In genomic region chr5:135191620-135192019, GRCm38 (mm10) we compare ENCODE assay signal across 8 mouse cellular contexts. TPM values are rescaled to one million over a fixed set of nuclear protein-coding genes. Genes with fewer than 3 reads are reported as not detected.
DNase-seq lines count a peak whose midpoint lies in the region; ATAC-seq and TF ChIP-seq lines count a peak whose summit lies in the region.

No protein-coding gene starts in this region.

- H3K27ac ChIP-seq in hindbrain, postnatal 0 days = no peak overlapping the region
- no peak overlapping the region for H3K27ac ChIP-seq in liver, postnatal 0 days (ENCODE audit: low read depth)

- no peaks in the 10 kb centered on the region for H3K36me3 ChIP-seq in hindbrain, postnatal 0 days (ENCODE audit: insufficient read depth, low read length)
- peaks cover 23% of the 10 kb centered on the region for H3K36me3 ChIP-seq in liver, postnatal 0 days (replicated peaks; ENCODE audit: insufficient read depth, low read length)

- TF ChIP-seq CTCF in hindbrain, postnatal 0 days (IDR thresholded peaks at IDR 0.05; ENCODE audit: low read depth) = peak; percentile 86
- TF ChIP-seq CTCF in liver, postnatal 0 days (IDR thresholded peaks at IDR 0.05; ENCODE audit: low read depth) = peak; percentile 91

- no peak for ATAC-seq in hindbrain, postnatal 0 days
- ATAC-seq in liver, postnatal 0 days = no peak

- H3K9ac ChIP-seq in hindbrain, postnatal 0 days (replicated peaks; ENCODE audit: low read length) = no peak overlapping the region
- no peak overlapping the region for H3K9ac ChIP-seq in liver, postnatal 0 days (replicated peaks)

- H3K4me3 ChIP-seq in hindbrain, postnatal 0 days (ENCODE audit: low read length) = no peak overlapping the region
- no peak overlapping the region for H3K4me3 ChIP-seq in liver, postnatal 0 days (ENCODE audit: low read depth, low read length)

- no peak for TF ChIP-seq EP300 in liver, postnatal 0 days (IDR thresholded peaks at IDR 0.05; ENCODE audit: low read depth)

- DNase-seq in adrenal gland, adult (ENCODE audit: inconsistent age in 2 of 2, low spot score in 1 of 2) = peak; percentile 62 to 91
- no peak for DNase-seq in adrenal gland, adult 8-10 months
- peak; percentile 57 for DNase-seq in right cerebral cortex, adult 18-20 months
- DNase-seq in right cerebral cortex, postnatal 25 days = no peak
- DNase-seq in cerebellum, postnatal 25 days = peak; percentile 68 to 83
- DNase-seq in hindbrain, postnatal 0 days (ENCODE audit: low spot score) = peak; percentile 83
- peak; percentile 76 for DNase-seq in liver, postnatal 0 days
- peak; percentile 57 for DNase-seq in right cerebral cortex, postnatal 4 days

- peaks cover 17% of the 10 kb centered on the region for H3K4me1 ChIP-seq in hindbrain, postnatal 0 days (ENCODE audit: insufficient read depth, low read length)
- H3K4me1 ChIP-seq in liver, postnatal 0 days (ENCODE audit: insufficient read depth) = peaks cover 8% of the 10 kb centered on the region

- no peaks in the 10 kb centered on the region for H3K9me3 ChIP-seq in hindbrain, postnatal 0 days (ENCODE audit: low read length)
- H3K9me3 ChIP-seq in liver, postnatal 0 days (ENCODE audit: low read length) = no peaks in the 10 kb centered on the region

- no peaks in the 10 kb centered on the region for H3K27me3 ChIP-seq in hindbrain, postnatal 0 days (ENCODE audit: insufficient read depth, low read length)
- H3K27me3 ChIP-seq in liver, postnatal 0 days (ENCODE audit: insufficient read depth, low read length) = no peaks in the 10 kb centered on the region

- no peak overlapping the region for H3K4me2 ChIP-seq in hindbrain, postnatal 0 days (ENCODE audit: low read depth, low read length)
- H3K4me2 ChIP-seq in liver, postnatal 0 days (ENCODE audit: low read depth, low read length) = no peak overlapping the region

- WGBS in hindbrain, postnatal 0 days = 33% methylated on average over 2 of the region's 2 CpGs
- WGBS in liver, postnatal 0 days (ENCODE audit: insufficient replicate concordance) = 39% methylated on average over 2 of the region's 2 CpGs

RNA-seq across cellular contexts. Expression of gene Baz1b, which starts 4.6 kb away (rescaled TPM):
- total RNA-seq in adrenal gland, adult 8-10 months (2022) = 100 to 1,000 TPM in 1 of 4 experiments, 10 to 100 TPM in 3; 71.4 to 118 (median 94.8) TPM
- total RNA-seq in hindbrain, postnatal 0 days (2014; rRNA removed) = 35.5 and 42.9 TPM in 2 replicates
- 15.8 and 16.7 TPM in 2 replicates for polyA plus RNA-seq in hindbrain, postnatal 0 days (2015; fragmentation: Nextera tagmentation; extraction: Ambion mirVana)
- polyA plus RNA-seq in liver, postnatal 0 days (2015; fragmentation: Nextera tagmentation; extraction: Ambion mirVana) = 10.5 and 11.7 TPM in 2 replicates

RNA-seq across cellular contexts. Expression of gene Bcl7b, which starts 23.5 kb away (rescaled TPM):
- 10 to 100 TPM; 65.5 to 89.7 (median 78.2) TPM for total RNA-seq in adrenal gland, adult 8-10 months (2022)
- total RNA-seq in hindbrain, postnatal 0 days (2014; rRNA removed) = 13.7 and 18.5 TPM in 2 replicates
- 32.5 and 36.4 TPM in 2 replicates for polyA plus RNA-seq in hindbrain, postnatal 0 days (2015; fragmentation: Nextera tagmentation; extraction: Ambion mirVana)
- 30.1 and 32.6 TPM in 2 replicates for polyA plus RNA-seq in liver, postnatal 0 days (2015; fragmentation: Nextera tagmentation; extraction: Ambion mirVana)

RNA-seq across cellular contexts. Expression of gene Tbl2, which starts 42.2 kb away (rescaled TPM):
- total RNA-seq in adrenal gland, adult 8-10 months (2022) = 10 to 100 TPM; 21.2 to 30.4 (median 25.6) TPM
- 36.9 and 43.7 TPM in 2 replicates for total RNA-seq in hindbrain, postnatal 0 days (2014; rRNA removed)
- 10.7 and 12.3 TPM in 2 replicates for polyA plus RNA-seq in hindbrain, postnatal 0 days (2015; fragmentation: Nextera tagmentation; extraction: Ambion mirVana)
- 10.4 and 12.3 TPM in 2 replicates for polyA plus RNA-seq in liver, postnatal 0 days (2015; fragmentation: Nextera tagmentation; extraction: Ambion mirVana)

RNA-seq across cellular contexts. Expression of gene Fzd9, which starts 59.4 kb away (rescaled TPM):
- 10 to 100 TPM in 1 of 4 experiments, 1 to 10 TPM in 3; 2.8 to 10.5 (median 6.3) TPM for total RNA-seq in adrenal gland, adult 8-10 months (2022)
- 35.1 and 49.8 TPM in 2 replicates for total RNA-seq in hindbrain, postnatal 0 days (2014; rRNA removed)
- 18.0 TPM in 2 replicates for polyA plus RNA-seq in hindbrain, postnatal 0 days (2015; fragmentation: Nextera tagmentation; extraction: Ambion mirVana)
- polyA plus RNA-seq in liver, postnatal 0 days (2015; fragmentation: Nextera tagmentation; extraction: Ambion mirVana) = 0.16 and 0.25 TPM in 2 replicates

Comparison
In these comparisons a context has a peak if more than half of its experiments do, and no peak if none do; other contexts are left out.
1. DNase-seq: peak in adrenal gland, adult (2 of 2), right cerebral cortex, adult 18-20 months (single experiment), cerebellum, postnatal 25 days (2 of 2), hindbrain, postnatal 0 days (single experiment), liver, postnatal 0 days (single experiment) and right cerebral cortex, postnatal 4 days (single experiment); none in adrenal gland, adult 8-10 months (single experiment) and right cerebral cortex, postnatal 25 days (single experiment).